Mouse (Mus musculus): ENCODE results near the gene Perm1. TPM values are rescaled to one million over a fixed set of nuclear protein-coding genes. Genes with fewer than 3 reads are reported as not detected.

Gene Perm1
- total and polyA plus RNA-seq, 3 experiments: 0.19 to 1.8 TPM; not detected in 1

GRCm38 (mm10) chr4:156253043-156253442, 37.4 kb downstream of the Perm1 start (continued):
- TF ChIP-seq HCFC1 (IDR thresholded peaks at IDR 0.05; ENCODE audit: low read depth, low read length) (no peak), TCF12 (IDR thresholded peaks at IDR 0.05; ENCODE audit: low read depth, low read length) (peak; percentile 94), E2F4 (IDR thresholded peaks at IDR 0.05; ENCODE audit: borderline replicate concordance, low read depth, low read length) (no peak), MAFK (IDR thresholded peaks at IDR 0.05; ENCODE audit: borderline replicate concordance, low read depth, low read length) (no peak), MEF2A (IDR thresholded peaks at IDR 0.05; ENCODE audit: extremely low read depth, insufficient replicate concordance, low read depth, low read length, poor library complexity, severe bottlenecking) (no peak), MAZ (IDR thresholded peaks at IDR 0.05; ENCODE audit: low read depth, low read length) (no peak), USF1 (IDR thresholded peaks at IDR 0.05; ENCODE audit: low read depth, low read length) (no peak), POLR2AphosphoS2 (IDR thresholded peaks at IDR 0.05; ENCODE audit: low read length) (peak; percentile 25; the same call in 1 of the 2 replicates), USF2 (IDR thresholded peaks at IDR 0.05; ENCODE audit: borderline replicate concordance in 1 of 2, insufficient read depth in 1 of 2, low read depth in 1 of 2, low read length in 2 of 2) (no peak), CTCF (IDR thresholded peaks at IDR 0.05 in 2 of 3, conservative IDR thresholded peaks at IDR 0.05 in 1 of 3; ENCODE audit: control insufficient read depth in 1 of 3, insufficient read depth in 1 of 3, low read depth in 2 of 3, low read length in 3 of 3, poor library complexity in 1 of 3, severe bottlenecking in 1 of 3) (no peak), SIN3A (IDR thresholded peaks at IDR 0.05; ENCODE audit: low read length) (peak; percentile 50; the same call in 1 of the 2 replicates), POLR2AphosphoS5 (IDR thresholded peaks at IDR 0.05; ENCODE audit: borderline replicate concordance, low read depth, low read length) (no peak), NRF1 (IDR thresholded peaks at IDR 0.05; ENCODE audit: insufficient read depth, low read depth, low read length, poor library complexity, severe bottlenecking) (no peak), ETS1 (IDR thresholded peaks at IDR 0.05; ENCODE audit: low read depth, low read length) (peak; percentile 84), POLR2A (IDR thresholded peaks at IDR 0.05; ENCODE audit: control insufficient read depth in 1 of 2, insufficient read depth in 1 of 2, low read depth in 1 of 2, low read length in 2 of 2, poor library complexity in 1 of 2) (0 out of 4 replicates have a peak, but pooled peaks of 1 of the 2 experiments have one; percentile 26), MXI1 (IDR thresholded peaks at IDR 0.05; ENCODE audit: low read depth, low read length) (no peak), TAL1 (IDR thresholded peaks at IDR 0.05; ENCODE audit: low read length) (peak; percentile 69), CHD1 (IDR thresholded peaks at IDR 0.05; ENCODE audit: low read depth, low read length) (no peak), TBP (IDR thresholded peaks at IDR 0.05; ENCODE audit: low read depth, low read length) (0 out of 2 replicates have a peak, but pooled peaks have one; percentile 23), NELFE (IDR thresholded peaks at IDR 0.05; ENCODE audit: low read depth, low read length) (no peak; the same call in 1 of the 2 replicates), SMC3 (IDR thresholded peaks at IDR 0.05; ENCODE audit: low read depth, low read length) (no peak), GABPA (IDR thresholded peaks at IDR 0.05; ENCODE audit: low read depth, low read length) (no peak), ZMIZ1 (IDR thresholded peaks at IDR 0.05; ENCODE audit: low read depth, low read length) (0 out of 2 replicates have a peak, but pooled peaks have one; percentile 21), JUND (IDR thresholded peaks at IDR 0.05; ENCODE audit: low read depth, low read length) (no peak), ZNF384 (IDR thresholded peaks at IDR 0.05; ENCODE audit: low read depth, low read length) (no peak)

All from MEL (cell line).